Mouse (Mus musculus) R1 (cell line): Measurements from ENCODE around the gene Stx7.

Experiments used
- DNase-seq: peaks from one replicate; pipeline ENCODE4 v3.0.0-alpha.2; 2018; ENCODE audit warnings: low read depth, low spot score

The Stx7 gene

DNA sequence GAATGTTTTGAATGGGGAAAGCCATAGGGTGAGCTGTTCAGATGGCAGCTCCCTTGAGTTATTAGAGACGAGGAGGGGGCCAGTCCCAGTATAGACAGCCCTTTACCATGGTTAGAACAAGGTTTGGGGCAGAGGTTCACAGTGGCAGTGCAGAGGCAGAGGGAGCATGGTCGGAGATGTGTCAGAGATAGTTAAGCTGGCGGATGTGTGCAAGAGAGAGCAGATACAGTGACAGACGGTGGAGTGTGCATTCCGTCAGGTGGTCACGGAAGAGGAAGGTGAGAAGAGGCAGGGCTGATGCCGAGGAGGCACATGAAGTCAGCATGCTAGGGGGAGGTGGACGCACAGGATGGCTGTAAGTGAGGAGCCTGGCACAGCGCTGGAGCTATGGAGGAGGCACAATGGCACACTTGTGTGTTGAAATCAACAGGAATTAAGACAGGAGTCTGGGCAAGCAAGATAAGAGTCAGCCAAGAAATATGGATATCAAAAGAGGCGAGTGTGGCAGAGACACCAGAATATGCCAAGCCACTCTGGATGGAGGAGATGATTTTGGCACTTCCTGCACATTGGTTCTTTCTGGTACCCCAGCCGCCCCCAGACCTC is 19.0 kb downstream of the Stx7 start:
- no peak for DNase-seq

DNA sequence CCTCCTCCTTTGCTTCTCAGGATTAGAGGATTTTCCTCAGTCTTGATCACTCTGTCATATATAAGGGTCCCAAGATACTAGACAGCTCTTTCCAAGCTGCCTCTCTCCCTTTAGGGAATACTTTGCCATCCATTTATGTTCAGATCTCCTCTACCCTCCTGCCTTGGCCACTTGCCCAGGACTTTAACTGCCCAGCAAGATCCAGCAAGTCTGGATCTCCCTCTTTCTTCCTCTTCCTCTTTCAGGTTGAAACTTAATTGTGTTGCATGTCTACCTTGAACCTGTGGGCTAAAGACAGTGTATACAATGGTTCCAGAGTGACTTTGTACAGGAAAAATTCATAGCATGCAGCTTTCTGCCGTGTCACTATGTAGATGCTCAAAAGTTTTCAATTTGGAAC is 19.8 kb downstream of the Stx7 start:
- no peak for DNase-seq

DNA sequence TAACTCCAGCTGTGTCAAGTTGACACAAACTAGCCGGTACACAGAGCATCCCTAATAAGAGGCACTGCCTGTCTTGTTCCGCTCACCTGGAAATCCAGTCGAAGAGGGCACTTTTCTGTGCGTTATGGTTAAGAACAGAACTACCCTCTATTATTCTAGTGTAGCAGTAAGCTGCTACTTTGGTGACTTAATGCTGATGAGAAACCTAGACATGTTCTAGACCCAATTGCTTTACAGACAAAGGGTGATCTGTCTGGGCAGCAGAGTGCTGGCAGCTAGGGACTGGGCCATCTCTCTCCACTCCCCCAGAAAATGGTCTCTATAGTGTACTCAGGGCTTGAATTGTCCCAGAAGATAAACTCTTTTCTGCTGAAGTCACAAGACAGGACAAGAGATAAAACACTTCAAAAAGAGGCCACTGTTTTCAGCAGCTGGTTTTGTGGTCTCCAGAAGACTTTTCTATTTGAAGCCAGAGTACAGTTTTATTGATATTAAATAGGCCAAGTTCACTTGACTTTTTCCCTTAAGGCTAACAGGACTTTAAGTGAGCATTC is 22.9 kb downstream of the Stx7 start:
- no peak for DNase-seq

DNA sequence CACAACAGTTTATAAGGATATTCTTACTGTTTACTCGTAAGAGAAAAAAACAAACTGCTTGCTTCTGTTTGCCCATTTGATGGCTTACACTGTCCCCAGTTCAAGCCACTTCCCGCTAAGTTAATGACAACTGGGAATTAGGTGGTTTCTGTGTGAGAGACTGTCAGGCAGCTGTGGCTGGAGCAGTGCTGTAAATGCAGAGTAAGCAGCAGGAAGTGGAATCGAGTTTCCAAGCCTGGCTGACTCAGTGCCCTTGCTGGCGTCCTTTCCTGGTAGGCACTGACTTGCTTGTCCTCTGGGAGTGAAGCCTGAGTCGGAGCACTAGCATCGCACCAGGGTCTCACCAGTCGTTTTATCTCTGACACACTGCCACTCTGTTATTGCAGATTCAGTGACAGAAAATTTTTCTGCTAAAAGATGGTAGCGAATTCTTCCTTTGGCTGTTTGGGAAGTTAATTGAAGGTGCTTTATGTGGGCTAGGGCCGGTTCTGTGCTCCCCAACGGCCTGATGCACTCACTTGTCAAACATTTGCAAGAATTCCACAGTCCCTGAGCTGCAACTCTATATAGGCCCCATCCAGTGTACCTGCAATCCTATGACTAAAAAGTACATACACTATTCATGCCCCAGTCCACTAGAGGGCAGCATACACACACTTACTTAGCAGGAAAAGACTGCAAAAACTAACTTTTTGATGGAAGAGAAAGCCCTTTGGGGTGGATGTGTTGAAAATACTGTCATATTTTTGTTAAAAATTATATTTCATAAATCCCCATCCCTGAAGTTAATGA is 24.3 kb downstream of the Stx7 start:
- peak; percentile 74 for DNase-seq

DNA sequence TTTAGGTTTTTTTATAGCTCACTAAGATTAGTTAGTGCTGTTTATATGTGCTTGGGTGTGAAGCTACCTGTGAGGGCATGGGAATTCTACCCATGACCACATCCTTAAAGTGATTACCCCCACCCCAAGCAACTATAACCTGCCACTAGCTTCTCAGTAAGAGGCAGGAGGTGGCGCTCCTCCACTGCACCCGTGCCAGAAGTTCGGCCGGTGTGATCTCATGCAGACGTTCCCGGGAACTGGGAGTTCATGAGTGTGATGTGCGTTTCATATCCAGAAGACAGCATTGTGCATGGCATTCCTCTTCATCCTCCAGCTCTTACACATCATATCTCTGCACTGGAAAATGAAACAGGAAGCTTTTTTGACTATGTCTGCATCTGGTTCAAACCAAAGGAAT is 41.3 kb downstream of the Stx7 start:
- DNase-seq, result no peak

DNA sequence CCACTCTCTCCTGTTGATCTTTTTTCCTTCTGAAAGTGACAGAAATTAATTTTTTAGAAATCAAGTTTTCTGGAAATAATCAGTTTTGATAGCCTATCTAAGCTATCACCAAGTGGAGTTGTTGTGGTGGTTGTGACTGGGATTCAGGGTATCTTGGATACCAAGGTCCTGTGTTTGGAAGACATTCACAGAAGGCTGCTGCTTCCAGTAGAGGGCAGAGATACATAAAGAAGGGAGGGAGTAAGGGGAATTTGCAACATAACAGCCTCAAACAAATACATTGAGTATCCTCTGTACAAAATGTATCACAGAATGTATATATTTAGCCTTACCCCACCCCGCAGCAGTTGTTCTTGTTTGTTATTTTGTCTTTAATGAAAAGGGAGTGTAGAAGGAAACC is 42.9 kb downstream of the Stx7 start:
- DNase-seq, result peak; percentile 23

DNA sequence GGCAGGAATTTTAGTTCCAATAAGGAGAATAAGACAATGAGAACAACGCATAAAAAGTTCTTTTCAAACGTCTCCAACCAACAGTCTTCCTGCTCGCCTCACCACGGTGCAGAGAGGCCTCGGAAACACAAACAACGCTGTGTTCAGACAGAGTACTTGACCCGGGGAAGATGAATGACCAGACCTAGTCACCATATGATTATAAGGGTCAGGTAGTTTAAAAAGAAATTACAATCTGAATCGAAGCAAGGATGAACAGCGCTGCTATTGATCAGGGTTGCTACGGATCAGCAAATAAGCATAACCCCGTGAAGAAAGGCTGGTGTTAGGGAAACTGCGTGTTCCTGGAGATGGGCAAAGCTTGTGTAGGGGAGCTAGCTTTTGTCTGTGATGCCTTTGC is 50.2 kb downstream of the Stx7 start:
- DNase-seq, result no peak

DNA sequence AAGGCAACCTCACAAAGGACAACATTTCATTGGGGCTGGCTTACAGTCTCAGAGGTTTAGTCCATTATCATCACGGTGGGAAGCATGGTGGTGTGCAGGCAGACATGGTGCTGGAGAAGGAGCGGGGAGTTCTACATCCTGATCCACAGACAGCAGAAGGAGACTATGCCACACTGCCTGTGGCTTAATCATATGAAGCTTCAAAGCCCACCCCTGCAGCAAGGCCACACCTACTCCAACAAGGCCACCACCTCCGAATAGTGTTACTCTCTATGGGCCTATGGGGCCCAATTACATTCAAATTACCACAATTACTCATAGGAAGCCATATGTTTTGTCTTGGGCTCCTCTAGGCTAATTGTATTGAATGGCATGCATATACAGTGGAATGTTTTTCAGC is 51.0 kb downstream of the Stx7 start:
- DNase-seq, result no peak

DNA sequence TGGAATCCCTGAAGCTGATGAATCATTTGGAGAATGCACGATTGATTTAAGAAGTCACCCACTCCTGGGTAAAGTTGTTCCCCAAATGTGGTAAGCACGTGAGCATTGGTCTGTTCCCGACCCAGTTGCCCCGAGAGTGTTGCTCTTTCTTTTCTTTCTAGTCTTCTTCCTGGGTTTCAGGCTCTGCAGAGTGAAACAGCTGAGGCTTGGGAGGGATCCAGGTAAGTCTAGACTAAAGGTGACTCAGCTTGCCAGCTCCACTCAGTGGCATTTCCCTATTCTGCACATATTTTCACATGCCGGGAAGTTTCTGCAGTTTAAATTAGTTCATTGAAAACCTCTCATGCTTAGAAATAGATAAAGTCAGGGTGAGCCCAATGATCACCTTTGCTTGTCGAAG is 61.0 kb downstream of the Stx7 start:
- no peak for DNase-seq

DNA sequence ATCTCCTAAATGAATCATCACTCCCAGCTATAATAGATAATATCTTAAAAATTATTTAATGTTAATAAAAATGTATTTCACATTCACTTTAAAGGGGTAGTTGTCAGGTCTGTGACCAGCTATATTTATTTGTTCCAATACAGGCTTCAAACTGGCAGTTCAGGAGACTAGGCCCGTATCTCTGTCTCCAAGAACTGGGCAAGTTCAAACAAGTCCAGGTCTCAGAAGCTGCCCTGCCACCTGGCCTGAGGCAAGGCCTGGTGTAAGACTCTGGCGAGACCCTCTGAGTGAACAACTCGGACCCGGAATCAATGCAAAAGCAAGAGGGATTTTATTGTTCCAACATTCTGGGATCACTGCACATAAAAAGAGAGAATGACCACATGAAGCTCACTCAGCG is 64.2 kb downstream of the Stx7 start:
- no peak for DNase-seq

DNA sequence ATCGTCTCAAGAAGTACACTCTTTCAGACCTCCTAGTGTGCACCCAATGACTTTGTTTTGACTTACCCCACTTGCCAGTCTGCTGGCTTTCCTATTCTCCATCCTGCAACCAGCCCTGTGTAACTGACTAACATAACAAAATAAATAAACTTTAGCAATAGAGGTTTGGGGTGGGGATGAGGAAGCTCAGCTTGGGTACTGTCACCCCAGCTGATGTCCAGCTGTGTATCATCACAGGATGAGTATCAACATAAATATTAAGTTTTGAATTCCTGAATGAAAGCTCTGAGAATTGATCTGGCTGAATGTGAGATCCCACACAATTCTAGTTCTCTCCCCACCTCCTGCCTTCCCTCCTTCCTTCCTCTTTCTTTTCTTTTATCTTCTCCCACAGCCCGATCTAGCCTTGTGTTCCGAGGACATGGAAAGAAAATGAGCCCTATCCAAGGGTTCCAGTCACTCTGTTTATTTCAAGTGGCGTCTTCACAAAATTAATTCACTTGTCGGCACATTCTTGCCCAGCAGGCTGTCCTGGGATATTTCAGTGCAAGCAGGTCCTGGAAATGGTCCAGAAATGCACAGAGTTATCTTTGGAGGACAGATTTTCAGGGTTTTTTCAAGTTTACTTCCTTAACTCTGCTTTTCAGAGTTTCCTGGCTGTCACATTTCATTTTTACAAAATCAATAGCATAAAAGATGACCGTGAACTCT is 68.6 kb downstream of the Stx7 start:
- DNase-seq, result no peak

DNA sequence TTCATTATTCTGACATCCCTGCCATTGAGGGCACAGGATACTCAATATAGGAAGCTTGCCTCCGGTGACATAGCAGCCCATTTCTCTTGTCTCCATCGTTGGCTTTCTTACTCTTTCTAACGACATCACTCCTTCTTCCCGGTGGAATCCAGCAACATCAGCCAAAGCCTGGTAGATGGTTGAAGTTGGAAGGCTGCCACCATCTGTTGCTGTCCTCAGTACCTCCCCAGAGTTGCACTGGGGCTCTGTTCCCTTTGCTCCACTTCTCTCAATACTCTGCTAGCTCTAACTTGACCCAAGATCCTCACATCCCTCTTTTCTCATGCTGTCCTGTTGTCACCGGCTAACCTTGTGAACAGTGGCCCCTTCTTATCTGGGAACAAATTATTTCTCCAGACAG is 71.8 kb downstream of the Stx7 start:
- DNase-seq, result no peak

DNA sequence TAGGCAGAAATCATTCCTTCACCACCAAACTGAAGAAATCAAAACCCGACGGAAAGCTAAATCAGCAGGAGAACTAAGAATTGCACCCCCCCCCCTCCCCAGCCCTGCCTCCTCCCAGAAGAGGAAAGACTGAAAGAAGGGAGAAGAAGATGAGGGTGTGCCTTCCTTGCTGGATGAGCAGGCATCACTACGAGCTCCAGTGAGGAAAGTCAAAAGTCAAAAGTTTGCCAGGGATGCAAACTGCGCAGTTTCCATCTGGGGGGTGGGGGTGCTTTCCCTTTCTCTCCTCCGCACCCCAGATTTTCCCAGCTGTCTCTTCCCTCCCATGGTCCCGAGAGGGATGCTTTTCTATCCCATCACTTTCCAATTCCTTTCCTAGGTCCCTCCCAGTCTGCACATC is 73.8 kb downstream of the Stx7 start:
- DNase-seq, result no peak

DNA sequence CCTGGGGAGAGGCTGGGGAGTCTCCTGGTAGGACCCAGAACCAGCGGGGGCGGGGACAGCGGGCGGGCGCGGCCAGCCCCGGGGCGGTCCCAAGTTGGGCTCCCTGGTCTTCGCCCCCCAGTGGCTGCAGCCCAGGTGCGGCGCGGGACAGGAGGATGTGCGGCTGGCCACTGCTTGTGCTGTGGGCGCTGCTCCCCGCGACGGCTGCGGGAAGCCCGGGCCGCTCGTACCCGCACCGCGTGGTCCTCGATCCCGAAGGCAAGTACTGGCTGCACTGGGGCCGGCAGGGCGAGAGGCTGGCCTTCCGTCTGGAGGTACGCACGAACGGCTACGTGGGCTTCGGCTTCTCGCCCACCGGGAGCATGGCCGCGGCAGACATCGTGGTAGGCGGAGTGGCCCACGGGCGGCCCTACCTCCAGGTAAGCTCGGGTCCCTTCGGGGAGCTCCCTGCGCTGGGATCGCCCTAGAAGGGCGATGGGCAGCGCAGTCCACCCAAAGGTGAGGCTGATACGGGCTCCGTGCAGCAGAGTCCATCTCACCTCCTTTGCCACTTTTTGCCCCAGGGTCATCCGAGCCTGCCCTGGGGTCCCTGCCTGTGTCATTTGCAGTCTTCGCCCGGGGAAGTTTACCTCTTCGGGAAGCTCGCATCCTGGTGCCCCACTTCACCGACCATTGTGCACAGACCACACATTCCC is 74.5 kb downstream of the Stx7 start, which contains the start of gene Moxd1:
Moxd1 (plus strand) TSS at position 69 of the 695 bp plus-strand sequence.
- peak; percentile 21 for DNase-seq

DNA sequence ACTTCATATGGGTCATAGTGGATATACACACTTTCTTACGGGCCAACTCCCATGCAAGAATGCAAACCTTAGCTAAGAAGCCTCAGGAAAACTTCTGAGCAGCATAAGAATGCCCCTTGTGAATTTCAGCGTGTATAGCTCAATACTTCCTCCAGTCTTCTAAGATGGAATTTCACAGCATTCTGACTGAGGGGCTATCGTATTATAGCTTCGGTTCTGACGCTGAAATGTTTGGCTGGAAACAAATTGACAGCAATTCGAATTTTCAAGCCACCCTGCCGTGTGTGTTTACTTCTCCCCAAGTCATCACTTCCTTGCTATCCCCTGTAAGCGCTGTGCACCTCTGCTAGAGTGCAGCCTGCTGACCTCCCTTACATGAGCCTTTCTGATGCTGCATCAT is 75.5 kb downstream of the Stx7 start:
- no peak for DNase-seq

DNA sequence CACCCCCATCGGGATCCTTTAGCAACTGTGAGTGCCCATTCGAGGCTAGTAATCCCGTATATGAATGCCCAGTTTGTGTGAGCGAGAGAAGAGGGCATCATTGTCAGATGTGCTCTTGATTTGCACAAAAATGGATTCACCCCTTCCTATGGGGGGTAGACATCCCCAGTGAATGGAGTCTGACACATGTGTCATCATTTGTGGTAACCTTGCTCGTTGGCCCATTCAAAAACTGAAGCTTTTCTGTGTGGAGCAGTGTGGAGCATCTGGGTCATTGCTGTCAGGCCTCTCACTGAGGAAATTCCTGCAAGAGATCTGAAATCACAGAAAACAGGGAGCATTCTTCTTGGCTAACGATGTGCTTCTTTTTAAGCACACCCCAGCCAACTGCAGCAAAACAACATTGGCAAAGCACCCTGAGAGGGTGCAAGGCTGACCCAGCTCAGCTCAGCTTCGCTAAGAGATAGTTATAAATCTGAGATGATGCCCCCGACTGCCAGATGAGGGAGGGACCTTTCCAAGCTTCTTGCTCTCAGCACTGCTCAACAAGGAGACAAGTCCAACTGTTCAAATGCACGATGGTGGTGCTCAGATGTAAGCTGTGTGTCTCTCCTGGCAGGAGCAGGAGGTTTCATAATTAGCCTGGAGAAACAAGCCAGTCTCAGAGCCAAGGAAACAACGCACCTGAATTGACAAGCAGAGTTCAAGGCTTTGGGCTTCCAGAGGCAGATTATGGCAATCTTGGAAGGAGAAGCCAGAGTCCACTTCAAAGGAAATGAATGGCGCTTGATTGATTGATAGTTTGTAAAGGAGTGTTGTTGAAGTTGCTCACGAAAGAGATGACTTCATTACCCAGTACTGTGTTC is 79.4 kb downstream of the Stx7 start:
- no peak for DNase-seq

DNA sequence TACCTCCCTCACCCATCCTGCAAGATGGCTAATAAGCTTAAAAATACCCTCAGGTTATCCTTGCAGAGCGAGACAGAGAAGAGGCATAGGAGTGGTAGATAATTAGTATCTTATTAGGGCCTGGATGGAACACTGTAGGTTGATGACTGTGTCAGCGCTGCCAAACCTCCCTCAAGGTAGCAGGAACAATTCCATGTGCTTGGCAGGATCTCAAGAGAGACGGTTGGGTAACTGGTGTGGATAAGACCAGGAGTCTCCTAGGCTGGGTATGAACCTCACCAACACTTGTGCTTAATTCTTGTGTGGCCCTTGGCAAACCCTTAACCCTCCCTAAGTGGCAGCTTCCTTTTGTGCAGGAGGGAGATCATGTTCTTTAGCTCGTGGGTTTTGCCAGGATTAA is 83.2 kb downstream of the Stx7 start:
- DNase-seq, result no peak

DNA sequence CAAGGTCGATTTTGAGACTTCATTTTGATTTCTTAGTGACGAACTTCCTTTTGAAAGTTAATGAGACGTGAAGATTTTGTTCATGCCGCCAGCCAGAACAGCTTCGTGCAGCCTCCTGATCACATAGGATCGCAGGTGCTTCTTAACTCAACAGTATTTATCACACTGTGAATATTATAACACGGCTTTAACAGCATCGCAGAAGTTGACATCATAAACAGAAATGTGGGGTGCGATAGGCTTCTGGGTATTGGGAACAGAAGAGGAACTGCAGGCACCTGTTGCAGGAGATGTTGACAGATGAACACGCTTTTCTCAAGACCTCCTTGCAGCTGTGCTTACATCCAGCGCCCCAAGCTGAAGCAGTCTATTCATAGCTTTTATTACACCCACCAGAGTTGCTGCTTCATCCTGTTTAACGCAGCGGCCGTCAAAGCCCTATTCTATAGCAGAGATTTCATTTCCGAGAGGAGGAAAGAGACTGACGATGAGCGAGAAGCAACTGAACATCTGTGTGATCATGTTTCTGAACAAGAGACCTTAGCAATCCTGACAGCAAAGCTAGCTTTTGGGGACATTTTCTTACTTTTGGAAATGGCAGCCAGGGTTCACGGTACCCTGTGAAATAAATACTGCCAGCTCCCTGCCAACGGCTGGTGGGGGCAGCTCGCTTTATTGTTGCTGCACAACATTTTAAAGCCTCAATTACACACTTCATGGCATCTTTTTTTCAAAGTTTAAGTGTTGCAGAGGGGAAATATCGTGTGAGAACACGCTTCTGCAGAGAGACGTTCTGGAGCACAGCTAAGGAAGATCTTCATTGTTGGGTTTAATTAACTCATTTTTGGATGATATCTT is 86.6 kb downstream of the Stx7 start:
- DNase-seq, result no peak
